Mouse (Mus musculus) retina, postnatal 7 days (tissue): ENCODE measurements around the gene Mfng.

ENCODE experiments used
- DNase-seq: peaks from one replicate; pipeline ENCODE4 v3.0.0-alpha.2; 2012; ENCODE audit warnings: low read depth, low spot score

Mfng gene

GRCm38 (mm10) chr15:78788042-78788441 is 14.8 kb upstream of the Mfng start:
- no peak for DNase-seq

DNA sequence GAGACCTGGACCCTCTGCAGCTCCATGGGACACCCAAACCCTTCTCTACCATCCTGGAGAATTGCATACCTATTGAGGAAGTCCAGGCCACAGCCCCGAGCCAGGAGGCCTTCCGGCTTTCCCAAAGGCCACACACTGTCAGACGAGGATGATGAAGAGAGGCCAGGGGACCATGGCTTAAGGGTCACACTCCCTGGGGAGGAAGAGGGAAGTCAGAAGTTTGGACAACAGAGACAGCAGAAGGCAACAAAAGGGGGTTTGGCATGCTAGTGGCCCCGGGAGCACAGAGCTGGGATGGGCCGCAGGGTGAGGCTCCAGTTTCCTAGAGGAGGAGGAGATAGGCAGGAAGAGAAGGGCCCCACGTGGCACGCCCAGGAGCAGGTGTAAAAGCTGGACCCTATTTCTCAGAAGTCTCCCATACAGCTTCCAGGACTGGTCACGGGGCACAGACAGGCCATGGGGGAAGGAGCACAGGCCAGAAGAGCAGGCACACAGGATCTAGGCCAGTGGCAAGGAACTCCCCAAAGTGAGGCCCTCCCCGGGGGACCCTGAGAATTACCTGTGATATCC is 14.1 kb upstream of the Mfng start:
- DNase-seq = no peak

DNA sequence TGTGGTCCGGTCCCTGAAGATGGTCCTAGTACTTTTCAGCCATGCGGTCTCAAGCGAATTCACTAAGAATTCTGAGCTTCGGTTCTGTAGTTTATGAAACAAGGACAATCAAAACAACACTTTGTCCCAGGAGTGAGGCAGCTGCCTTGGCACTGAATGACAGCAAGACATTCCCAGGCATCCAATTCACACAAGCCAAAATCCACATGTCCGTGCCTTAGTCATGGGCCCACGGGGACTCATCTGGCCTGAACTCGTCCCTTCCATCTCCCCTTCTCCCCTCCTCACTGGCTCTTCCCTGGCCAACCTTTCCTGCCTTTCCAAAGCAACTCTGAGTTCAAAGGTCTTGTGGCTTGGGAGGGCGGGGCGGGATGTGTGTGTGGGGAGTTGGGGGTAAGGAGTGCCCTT is 13.1 kb upstream of the Mfng start:
- no peak for DNase-seq

DNA sequence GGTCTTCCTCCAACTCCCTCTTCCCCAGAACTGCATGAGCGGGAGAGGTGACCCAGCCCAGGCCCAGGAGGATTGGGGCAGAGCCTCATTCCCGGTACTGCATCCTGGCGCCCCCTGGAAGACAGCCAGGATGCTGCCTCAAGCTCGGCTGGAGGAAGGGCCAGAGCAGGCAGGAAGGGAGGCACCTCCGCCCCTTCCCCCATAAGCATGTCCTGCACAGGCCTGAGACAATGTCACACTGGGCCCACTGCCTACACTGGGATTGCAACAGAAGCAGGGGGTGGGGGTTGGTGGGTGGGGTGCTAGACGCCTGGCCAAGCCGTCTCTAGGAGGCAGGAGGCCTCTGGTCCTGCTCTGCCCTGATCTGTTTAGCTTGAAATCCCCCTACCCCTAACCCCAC is 12.7 kb upstream of the Mfng start:
- DNase-seq = no peak

DNA sequence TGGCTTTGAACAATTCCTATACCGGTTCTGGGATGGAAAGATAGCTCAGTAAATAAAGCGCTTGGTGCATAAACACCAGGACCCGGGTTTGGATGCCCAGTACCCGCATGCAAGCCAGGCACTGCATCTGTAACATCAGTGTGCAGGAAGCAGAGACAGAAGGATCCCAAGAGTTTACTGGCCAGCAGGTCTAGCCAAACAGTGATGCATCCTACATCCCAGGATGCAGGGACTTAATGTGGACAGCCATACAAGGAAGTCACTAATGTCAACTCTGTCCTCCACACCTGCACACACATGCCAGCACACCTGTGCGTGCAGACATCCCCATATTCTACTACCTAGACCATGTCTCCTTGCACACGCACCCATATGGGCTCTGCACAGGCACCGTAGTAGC is 12.0 kb upstream of the Mfng start:
- DNase-seq = no peak

GRCm38 (mm10) chr15:78784520-78784919 is 11.2 kb upstream of the Mfng start:
- no peak for DNase-seq

DNA sequence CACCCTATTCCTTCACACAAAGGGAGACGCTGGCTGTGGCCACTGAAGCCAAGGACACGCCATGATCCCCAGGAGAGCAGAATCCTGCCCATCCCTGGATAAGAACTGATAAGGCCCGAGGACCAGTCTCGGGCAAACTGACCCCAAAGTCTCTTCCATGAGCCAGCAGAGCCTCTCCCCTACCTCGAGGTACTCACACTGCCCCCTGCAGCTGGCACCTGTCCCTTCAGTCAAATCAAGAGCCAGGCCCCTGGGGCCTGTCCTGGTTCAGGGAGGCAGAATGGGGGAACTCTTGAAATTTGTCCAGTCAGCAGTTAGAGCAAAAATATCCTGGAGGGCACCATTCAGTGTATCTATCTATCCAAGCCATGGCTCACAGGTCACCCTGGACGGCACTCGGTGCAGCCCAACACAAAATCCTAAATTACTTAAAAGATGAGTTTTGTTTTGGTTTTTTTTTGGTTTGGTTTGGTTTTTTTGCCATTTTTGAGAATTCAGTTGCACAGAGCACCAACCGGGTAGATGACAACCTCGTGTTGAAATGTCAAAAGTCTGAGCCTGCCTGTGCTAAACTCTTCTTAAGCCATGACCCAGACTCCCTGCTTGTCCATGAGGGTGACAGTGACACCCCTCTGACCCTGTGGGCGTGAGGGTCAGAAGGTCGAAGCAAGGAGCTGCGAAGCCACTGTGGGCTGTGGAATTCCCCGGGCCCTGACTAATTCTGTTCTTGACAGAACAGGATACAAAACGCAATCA is 9.3 kb upstream of the Mfng start:
- no peak for DNase-seq

DNA sequence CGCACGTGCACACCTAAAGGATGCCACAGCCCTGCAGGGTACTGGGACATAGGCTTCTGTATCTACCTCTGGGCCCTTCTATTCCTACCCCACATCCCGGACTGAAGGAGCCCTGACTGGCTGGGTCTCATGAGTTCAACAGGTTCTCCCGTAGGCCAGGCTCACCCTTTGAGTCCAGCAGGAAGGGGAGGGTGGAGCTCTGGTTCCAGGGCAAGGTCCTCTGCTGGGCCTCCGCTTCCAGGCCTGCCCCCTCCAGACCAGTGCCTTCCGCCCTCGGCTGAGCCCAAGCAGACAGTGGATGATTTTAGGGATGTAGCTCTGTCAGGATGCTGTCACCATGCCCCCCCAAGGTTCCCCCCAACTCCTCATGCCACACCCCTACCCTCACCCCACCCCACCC is 7.6 kb upstream of the Mfng start:
- no peak for DNase-seq

GRCm38 (mm10) chr15:78780359-78780758 is 7.1 kb upstream of the Mfng start:
- DNase-seq = no peak

DNA sequence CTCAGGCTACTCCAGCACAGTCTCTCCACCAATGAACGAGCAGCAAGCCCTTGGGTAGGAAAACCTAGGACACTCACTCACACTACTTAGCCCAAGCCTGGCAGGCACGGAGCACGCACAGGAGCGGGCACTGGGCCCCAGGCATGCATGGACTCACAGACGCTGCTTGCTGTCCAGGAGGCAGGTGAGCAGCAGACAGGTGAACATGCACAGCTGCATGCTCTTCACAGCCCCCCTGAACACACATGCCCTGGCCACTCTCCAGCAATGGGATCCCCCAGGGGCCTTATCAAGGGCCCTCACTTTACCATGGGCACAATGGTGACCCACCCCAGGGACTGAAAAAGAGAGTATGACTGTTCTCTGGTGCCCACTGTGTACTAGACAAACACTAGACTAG is 6.4 kb upstream of the Mfng start:
- DNase-seq = no peak

DNA sequence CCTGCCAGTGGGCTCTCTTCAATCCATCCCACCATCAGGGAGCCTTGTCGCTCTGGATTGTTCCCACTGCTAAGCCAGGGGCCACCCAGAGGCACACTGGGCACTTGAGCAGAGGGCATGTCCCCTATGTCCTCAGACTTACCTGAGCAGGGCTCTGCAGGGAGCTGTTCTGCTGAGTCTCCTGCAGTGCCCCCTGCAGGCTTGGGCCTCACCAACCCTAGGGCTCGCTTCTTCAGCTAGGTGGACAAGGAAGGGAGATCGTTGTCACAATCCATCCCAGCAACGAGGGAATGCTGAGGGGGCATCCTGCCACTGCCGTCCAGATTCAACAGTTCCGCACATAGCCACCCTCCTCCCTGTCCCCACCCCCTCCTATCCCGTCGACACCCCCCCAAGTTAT is 6.0 kb upstream of the Mfng start:
- DNase-seq = no peak

- DNase-seq = peak; percentile 72
These were observed 5.0 kb upstream of the Mfng start for GRCm38 (mm10) chr15:78778077-78778870.

GRCm38 (mm10) chr15:78772856-78773255 is 419 bp downstream of the Mfng start:
- no peak for DNase-seq

DNA sequence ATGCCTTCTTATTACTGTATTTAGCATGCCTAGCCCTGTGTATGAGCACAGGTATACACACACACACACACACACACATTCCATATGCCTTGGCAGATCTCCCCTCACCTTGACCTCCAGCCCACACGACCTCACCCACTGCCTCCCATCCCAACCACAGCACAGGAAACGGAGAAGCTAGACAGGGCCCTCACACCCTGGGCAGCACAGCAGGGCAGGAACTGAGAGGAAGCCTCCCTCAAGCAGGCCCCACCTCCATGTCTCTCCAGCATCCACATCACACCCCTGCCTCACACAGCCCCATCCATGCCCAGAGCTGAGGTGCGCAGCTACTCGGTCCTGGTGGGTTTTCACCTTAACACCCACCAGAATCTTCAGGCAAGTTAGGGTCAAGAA is 909 bp downstream of the Mfng start:
- no peak for DNase-seq

GRCm38 (mm10) chr15:78771531-78772367 is 1.5 kb downstream of the Mfng start:
- no peak for DNase-seq

DNA sequence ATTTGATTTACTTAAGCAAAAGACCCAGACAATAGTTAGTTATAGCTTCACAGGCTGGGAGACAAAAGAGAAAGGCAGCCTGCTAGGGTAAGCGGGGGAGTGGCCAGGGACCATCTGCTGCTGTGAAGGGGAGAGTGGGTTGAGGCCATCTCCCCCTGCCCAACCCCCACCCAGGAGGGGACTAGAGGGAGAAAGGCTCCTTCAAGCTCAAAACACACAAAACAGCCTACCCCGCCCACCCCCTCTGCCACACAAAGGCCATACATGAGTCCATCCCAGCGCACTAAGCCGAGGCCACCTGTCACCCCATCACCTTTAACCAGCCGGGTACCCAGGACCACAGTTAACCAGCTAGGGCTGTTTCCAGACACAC is 2.3 kb downstream of the Mfng start:
- DNase-seq = no peak

DNA sequence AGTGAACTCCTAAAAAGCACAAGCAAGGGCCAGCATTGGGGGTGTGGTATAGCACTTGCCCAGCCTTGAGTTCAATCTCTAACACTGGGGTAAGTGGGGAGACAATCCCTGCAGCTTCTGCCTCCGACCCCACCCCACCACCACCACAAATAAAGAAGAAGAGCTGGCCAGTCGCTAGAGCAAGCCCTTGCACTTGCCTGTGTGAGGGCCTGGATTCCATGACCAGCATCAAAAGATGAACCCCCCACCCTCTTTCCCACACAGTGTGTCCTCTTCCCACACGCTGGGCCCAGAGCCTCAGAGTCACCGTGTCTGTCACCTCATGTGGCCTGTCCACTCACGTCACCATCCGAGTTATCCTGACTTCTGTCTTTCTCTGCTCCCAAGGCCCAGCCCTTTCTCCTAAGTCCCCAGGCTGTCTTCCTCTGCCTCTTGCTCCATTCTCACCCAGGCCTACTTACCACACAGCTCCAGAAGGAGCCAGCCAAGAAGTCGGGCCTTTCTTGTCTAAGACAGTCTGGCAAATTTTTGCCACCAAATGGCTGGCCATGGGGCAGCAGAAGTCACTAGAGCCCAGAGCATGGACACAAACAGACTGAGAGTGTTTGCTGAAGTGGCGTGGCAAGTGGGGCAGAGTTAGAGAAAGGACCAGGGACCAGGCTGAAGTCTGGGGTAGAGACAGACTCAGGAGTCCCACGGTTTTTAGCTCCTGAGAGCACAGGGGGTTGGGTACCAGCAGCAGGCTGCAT is 2.9 kb downstream of the Mfng start:
- no peak for DNase-seq

GRCm38 (mm10) chr15:78769064-78769463 is 4.2 kb downstream of the Mfng start:
- no peak for DNase-seq

DNA sequence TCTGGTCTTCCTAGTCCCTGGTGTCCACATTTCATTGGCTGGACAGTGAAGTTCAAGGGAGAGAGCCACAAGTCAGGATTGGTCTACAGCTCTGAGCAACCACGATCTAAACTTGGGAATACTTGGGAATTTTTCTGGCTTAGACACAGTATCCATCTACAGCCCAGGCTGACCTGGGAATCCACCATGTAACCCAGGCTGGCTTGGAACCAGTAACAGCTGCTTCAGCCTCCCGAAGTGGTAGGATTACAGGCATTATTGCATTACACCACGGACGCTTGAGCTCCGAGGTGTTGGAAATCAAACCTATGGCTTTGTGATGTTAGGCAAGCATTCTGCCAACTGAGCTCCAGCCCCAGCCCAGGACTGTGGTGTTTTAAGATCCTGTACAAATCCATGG is 9.6 kb downstream of the Mfng start:
- no peak for DNase-seq

DNA sequence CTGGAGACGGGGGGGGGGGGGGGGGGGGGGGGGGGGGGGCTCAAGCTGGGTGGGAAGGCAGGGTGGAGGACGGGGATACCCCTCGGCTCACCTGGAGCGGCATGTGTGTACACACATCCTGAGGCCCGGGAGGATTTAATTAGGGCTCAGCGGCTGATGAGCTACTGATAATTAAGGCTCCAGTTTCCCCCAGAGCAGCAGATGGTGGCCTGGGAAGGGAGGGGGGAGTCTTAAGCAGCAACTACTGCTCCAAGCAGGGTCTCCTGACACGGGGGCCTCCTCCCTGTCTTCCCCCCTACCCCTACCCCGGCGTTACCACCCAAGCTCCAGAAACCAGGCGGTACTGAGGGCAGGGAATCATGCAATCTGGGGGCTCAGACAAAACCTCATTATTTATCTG is 10.1 kb downstream of the Mfng start:
- peak; percentile 52 for DNase-seq

- DNase-seq = no peak
These were observed 12.2 kb downstream of the Mfng start for GRCm38 (mm10) chr15:78761112-78761511.
